Mouse (Mus musculus): ENCODE results near the gene Rfwd3. TPM values are rescaled to one million over a fixed set of nuclear protein-coding genes. Genes with fewer than 3 reads are reported as not detected.

The Rfwd3 gene
- 22.3 and 25.5 TPM in 2 replicates for polyA plus RNA-seq (2012; rRNA removed)

DNA sequence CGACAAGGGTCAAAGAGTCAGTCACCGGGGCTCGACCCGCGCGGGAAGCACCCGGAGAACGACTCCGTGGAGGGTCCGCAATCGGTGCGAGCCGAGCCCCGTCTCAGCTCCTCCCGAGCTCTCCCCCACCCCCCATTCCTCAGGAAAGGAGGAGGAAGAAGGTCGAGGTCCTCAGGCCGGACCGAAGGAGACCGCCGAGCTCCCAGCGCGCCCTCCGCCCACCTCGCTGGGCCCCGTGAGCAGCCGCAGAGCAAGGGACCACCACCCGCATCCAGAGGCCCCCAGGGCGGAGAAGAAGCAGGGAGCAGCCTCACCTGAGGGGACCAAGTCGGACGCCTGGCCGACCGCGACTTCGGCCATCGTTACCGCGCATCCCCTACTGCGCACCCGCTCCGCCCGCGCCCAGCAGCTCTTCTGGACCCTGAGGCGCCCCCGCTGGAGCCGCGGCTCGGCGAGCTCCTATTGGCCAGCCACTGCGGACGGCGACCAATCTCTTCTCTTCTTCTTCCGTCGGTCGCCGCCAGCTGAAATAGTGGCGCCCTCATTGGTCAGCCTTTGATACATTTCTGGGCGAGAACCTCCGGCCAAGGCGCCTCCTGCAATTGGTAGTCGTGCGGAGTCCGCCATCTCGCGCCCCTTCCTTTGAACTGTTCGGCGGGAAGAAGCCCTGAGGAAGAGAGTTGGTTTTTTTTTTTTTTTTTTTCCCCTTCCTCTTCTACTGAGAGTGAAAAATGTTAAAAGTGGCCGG is at the start of gene Rfwd3:
Gene Rfwd3 (minus strand): TSS at position 402 of the 748 bp plus-strand sequence.
- Histone ChIP-seq H3K4me3 (ENCODE audit: control insufficient read depth, low read depth, low read length) (peak within 1 kb of the TSS; percentile 96), H3K36me3 (ENCODE audit: control insufficient read depth, insufficient read depth, low read length) (no peaks in the 10 kb centered on the region), H3K27me3 (ENCODE audit: control insufficient read depth, insufficient read depth, low read length) (no peaks in the 10 kb centered on the region), H3K27ac (ENCODE audit: control insufficient read depth, insufficient read depth, low read depth, low read length) (peak within 1 kb of the TSS; percentile 93), H3K4me1 (ENCODE audit: control insufficient read depth, insufficient read depth, low read length) (no peaks in the 10 kb centered on the region)
- TF ChIP-seq POLR2A (IDR thresholded peaks at IDR 0.05; ENCODE audit: control insufficient read depth, low read depth, low read length) (peak; percentile 93), CTCF (IDR thresholded peaks at IDR 0.05; ENCODE audit: control insufficient read depth, insufficient read depth, insufficient replicate concordance, low read depth, low read length) (no peak)

DNA sequence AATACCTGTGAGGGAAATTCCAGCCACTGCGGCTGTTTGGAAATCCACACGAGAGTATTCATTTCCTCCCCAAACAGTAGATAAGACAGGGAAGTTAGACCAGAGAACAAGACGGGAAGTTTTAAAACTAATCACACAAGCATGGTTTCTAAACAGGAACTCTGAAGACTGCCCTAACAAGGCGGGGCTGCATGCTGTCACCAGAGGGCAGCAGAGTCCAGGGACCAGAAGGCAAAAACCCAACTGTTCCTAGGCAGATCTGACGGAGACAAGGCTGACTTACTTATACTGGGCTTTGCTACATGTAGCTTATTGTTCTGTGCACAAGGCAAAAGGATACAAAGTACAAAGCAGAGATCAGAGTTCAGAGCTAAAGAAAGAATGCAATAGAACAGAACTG is 43.2 kb upstream of the Rfwd3 start:
- no peaks in the 10 kb centered on the region for H3K4me1 ChIP-seq (ENCODE audit: control insufficient read depth, insufficient read depth, low read length)
- peak; percentile 81; the same call in 1 of the 2 replicates for TF ChIP-seq CTCF (IDR thresholded peaks at IDR 0.05; ENCODE audit: control insufficient read depth, insufficient read depth, insufficient replicate concordance, low read depth, low read length)
- no peak for TF ChIP-seq POLR2A (IDR thresholded peaks at IDR 0.05; ENCODE audit: control insufficient read depth, low read depth, low read length)
- no peaks in the 10 kb centered on the region for H3K27me3 ChIP-seq (ENCODE audit: control insufficient read depth, insufficient read depth, low read length)
- no peak overlapping the region for H3K27ac ChIP-seq (ENCODE audit: control insufficient read depth, insufficient read depth, low read depth, low read length)
- no peaks in the 10 kb centered on the region for H3K36me3 ChIP-seq (ENCODE audit: control insufficient read depth, insufficient read depth, low read length)
- H3K4me3 ChIP-seq (ENCODE audit: control insufficient read depth, low read depth, low read length), result no peak overlapping the region

DNA sequence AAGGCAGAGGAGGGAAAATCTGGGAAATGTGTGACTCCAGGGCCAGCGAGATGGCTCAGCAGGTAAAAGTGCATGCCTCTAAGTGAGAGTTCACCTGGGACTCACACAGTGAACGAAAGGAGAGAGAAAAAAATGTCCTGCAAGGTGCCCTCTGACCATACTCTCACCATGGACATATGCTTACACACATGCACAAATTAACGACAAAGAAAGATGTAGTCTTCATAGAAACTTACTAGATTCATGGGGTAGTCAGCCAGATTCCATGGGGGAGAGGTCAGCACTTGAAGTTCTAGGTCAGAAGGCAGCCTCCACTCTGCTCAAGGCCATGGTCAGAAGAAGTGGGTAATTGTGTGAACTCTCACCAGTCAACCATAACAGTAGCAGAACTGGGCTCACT is 40.2 kb upstream of the Rfwd3 start:
- Histone ChIP-seq H3K36me3 (ENCODE audit: control insufficient read depth, insufficient read depth, low read length) (no peaks in the 10 kb centered on the region), H3K27ac (ENCODE audit: control insufficient read depth, insufficient read depth, low read depth, low read length) (no peak overlapping the region), H3K4me1 (ENCODE audit: control insufficient read depth, insufficient read depth, low read length) (peaks cover 3% of the 10 kb centered on the region; the same call in 1 of the 2 replicates), H3K27me3 (ENCODE audit: control insufficient read depth, insufficient read depth, low read length) (peaks cover 4% of the 10 kb centered on the region), H3K4me3 (ENCODE audit: control insufficient read depth, low read depth, low read length) (no peak overlapping the region; the same call in 1 of the 2 replicates)
- no peak for TF ChIP-seq CTCF (IDR thresholded peaks at IDR 0.05; ENCODE audit: control insufficient read depth, insufficient read depth, insufficient replicate concordance, low read depth, low read length)
- TF ChIP-seq POLR2A (IDR thresholded peaks at IDR 0.05; ENCODE audit: control insufficient read depth, low read depth, low read length), result no peak

DNA sequence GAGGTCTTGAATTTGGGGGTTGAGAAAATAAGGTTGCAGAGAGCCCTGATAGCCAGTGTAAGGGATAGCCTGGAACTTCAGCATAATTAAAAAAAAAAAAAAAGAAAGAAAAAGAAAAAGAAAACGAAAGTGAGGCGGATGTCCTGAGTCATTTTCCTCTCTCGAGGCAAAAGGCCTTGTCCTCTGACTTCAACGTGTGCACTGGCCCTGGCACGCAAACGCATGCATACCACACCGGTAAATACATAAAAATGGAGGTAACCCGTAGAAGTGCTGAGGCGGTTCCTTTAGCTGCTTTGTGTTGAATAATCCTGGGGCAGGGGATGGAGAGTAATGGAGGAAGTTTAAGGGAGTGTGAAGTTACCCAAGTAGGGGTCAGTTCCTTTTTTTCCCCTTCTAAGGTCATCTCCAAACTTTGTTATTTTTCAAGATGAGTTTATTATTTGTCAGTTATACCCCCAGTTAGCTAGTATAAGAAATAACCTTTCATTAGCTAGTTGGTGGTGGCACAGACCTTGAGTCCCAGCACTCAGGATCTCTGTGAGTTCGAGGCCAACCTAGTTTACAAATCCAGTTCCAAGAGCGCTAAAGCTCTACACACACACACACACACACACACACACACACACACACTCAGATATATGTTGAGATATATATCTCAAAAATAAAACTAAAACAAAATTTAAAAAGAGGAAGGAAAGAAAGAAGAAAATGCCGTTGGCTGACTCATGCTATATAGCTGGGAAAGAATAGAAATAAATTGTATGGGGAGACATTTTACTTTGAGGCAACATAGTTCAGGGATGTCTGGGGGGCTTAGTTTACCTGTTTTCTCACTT is 38.6 kb upstream of the Rfwd3 start:
- TF ChIP-seq CTCF (IDR thresholded peaks at IDR 0.05; ENCODE audit: control insufficient read depth, insufficient read depth, insufficient replicate concordance, low read depth, low read length) (no peak), POLR2A (IDR thresholded peaks at IDR 0.05; ENCODE audit: control insufficient read depth, low read depth, low read length) (no peak)
- Histone ChIP-seq H3K4me1 (ENCODE audit: control insufficient read depth, insufficient read depth, low read length) (peaks cover 3% of the 10 kb centered on the region; the same call in 1 of the 2 replicates), H3K4me3 (ENCODE audit: control insufficient read depth, low read depth, low read length) (no peak overlapping the region; the same call in 1 of the 2 replicates), H3K36me3 (ENCODE audit: control insufficient read depth, insufficient read depth, low read length) (no peaks in the 10 kb centered on the region), H3K27me3 (ENCODE audit: control insufficient read depth, insufficient read depth, low read length) (peaks cover 4% of the 10 kb centered on the region), H3K27ac (ENCODE audit: control insufficient read depth, insufficient read depth, low read depth, low read length) (no peak overlapping the region)

DNA sequence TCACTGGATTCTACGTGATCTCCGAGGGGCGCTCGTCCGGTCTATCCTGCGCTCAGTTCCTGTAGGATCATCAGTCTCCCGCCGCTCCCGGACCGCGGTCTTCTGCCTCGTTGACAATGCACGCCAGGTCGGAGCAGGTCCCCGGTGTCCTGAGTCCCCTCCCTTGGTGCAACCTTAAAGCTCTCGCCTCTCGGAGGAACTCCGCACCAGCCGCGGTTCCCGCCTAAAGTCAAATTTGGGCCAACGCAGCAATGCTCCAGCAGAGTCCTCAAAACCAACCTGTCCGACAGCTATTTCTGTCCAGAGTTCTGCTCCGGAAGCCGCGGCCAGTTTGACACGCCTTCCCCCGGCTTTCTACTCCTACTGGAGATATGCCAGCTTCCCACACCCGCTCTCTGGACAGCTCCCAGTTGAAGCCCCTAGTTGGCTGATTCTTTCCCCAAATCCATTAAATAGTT is 37.9 kb upstream of the Rfwd3 start, which contains the start of gene Mlkl:
Gene Mlkl (minus strand): TSS at position 288 of the 458 bp plus-strand sequence.
- peaks cover 4% of the 10 kb centered on the region for H3K27me3 ChIP-seq (ENCODE audit: control insufficient read depth, insufficient read depth, low read length)
- H3K4me3 ChIP-seq (ENCODE audit: control insufficient read depth, low read depth, low read length), result peak within 1 kb of the TSS; percentile 87
- no peaks in the 10 kb centered on the region for H3K36me3 ChIP-seq (ENCODE audit: control insufficient read depth, insufficient read depth, low read length)
- TF ChIP-seq POLR2A (IDR thresholded peaks at IDR 0.05; ENCODE audit: control insufficient read depth, low read depth, low read length), result no peak
- TF ChIP-seq CTCF (IDR thresholded peaks at IDR 0.05; ENCODE audit: control insufficient read depth, insufficient read depth, insufficient replicate concordance, low read depth, low read length), result no peak
- no peak within 1 kb of the TSS for H3K27ac ChIP-seq (ENCODE audit: control insufficient read depth, insufficient read depth, low read depth, low read length)
- peaks cover 3% of the 10 kb centered on the region; the same call in 1 of the 2 replicates for H3K4me1 ChIP-seq (ENCODE audit: control insufficient read depth, insufficient read depth, low read length)

DNA sequence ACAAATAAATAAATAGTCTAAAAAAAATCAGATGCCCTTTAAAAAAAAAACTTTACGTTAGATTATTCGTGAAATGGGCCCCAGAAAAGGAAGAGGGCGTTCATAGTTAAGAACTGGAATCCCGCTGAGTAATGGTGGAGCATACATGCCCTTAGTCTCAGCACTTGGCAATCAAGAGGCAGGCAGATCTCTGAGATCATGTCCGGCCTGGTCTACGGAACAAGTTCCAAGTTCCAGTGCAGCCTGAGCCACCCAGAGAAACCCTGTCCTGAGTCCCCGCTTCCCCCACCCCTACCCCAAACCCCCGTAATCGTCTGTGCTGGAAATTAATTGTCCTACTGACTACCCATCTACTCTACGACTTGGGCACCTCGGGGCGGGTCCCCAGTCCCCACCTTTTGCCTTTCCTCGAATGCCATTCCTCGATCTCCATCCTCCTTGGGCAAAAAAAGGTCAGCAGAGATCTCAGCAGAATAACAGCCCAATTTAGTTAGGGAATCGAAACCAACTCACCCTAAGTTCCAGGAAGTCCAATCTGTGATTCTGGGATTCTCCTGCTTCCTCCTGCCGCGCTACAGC is 37.4 kb upstream of the Rfwd3 start:
- Histone ChIP-seq H3K4me1 (ENCODE audit: control insufficient read depth, insufficient read depth, low read length) (peaks cover 3% of the 10 kb centered on the region; the same call in 1 of the 2 replicates), H3K36me3 (ENCODE audit: control insufficient read depth, insufficient read depth, low read length) (no peaks in the 10 kb centered on the region), H3K27me3 (ENCODE audit: control insufficient read depth, insufficient read depth, low read length) (peaks cover 4% of the 10 kb centered on the region), H3K27ac (ENCODE audit: control insufficient read depth, insufficient read depth, low read depth, low read length) (no peak overlapping the region), H3K4me3 (ENCODE audit: control insufficient read depth, low read depth, low read length) (peak overlapping the region; percentile 87)
- no peak for TF ChIP-seq CTCF (IDR thresholded peaks at IDR 0.05; ENCODE audit: control insufficient read depth, insufficient read depth, insufficient replicate concordance, low read depth, low read length)
- no peak for TF ChIP-seq POLR2A (IDR thresholded peaks at IDR 0.05; ENCODE audit: control insufficient read depth, low read depth, low read length)
